Mouse (Mus musculus) layer of hippocampus, postnatal 14 days (tissue): ENCODE results near the gene Pla2g16. TPM values are rescaled to one million over a fixed set of nuclear protein-coding genes. Genes with fewer than 3 reads are reported as not detected.
A peak's percentile ranks its signal among the peaks of the same experiment; 100 is the strongest.

Experiments
- DNase-seq, 2 experiments: peaks; one replicate each; pipeline ENCODE4 v3.0.0; 2021 to 2022; ENCODE audit warnings: low spot score in 2 of 2, mixed read lengths in 1 of 2
- total RNA-seq, 2 experiments: library from RNA; stranded (reverse); gene quantifications; 2 replicates each; pipeline ENCODE4 v1.2.3; 2021

The Pla2g16 gene
- total RNA-seq, 2 experiments from 2014 or later = 13.0 to 14.9 TPM

GRCm38 (mm10) chr19:7563676-7564075 is 6.4 kb downstream of the Pla2g16 start:
- DNase-seq = no peak

- DNase-seq = no peak
These were observed 7.2 kb downstream of the Pla2g16 start for GRCm38 (mm10) chr19:7564457-7564856.

- DNase-seq = peak; percentile 57 to 68
These were observed 9.6 kb downstream of the Pla2g16 start for GRCm38 (mm10) chr19:7566826-7567225.

- no peak for DNase-seq
These were observed 11.1 kb downstream of the Pla2g16 start for GRCm38 (mm10) chr19:7568364-7568763.

- DNase-seq = no peak
These were observed 12.4 kb downstream of the Pla2g16 start for GRCm38 (mm10) chr19:7569650-7570049.

GRCm38 (mm10) chr19:7576180-7576579 is 18.9 kb downstream of the Pla2g16 start:
- no peak for DNase-seq

GRCm38 (mm10) chr19:7577710-7578109 is 20.5 kb downstream of the Pla2g16 start:
- no peak for DNase-seq

GRCm38 (mm10) chr19:7581042-7581441 is 23.8 kb downstream of the Pla2g16 start:
- no peak for DNase-seq

- DNase-seq = no peak
These were observed 25.8 kb downstream of the Pla2g16 start for GRCm38 (mm10) chr19:7583101-7583500.

- no peak for DNase-seq
These were observed 26.3 kb downstream of the Pla2g16 start for GRCm38 (mm10) chr19:7583599-7583998.

GRCm38 (mm10) chr19:7585279-7585678 is 28.0 kb downstream of the Pla2g16 start:
- peak in 1 of 2 experiments; percentile 27 for DNase-seq

GRCm38 (mm10) chr19:7585764-7586163 is 28.5 kb downstream of the Pla2g16 start:
- no peak for DNase-seq

GRCm38 (mm10) chr19:7590795-7591194 is 33.5 kb downstream of the Pla2g16 start:
- DNase-seq = peak in 1 of 2 experiments; percentile 44

GRCm38 (mm10) chr19:7592018-7592417 is 34.8 kb downstream of the Pla2g16 start:
- DNase-seq = no peak

- peak in 1 of 2 experiments; percentile 72 for DNase-seq
These were observed 38.3 kb downstream of the Pla2g16 start for GRCm38 (mm10) chr19:7595534-7595933.

- no peak for DNase-seq
These were observed 41.2 kb downstream of the Pla2g16 start for GRCm38 (mm10) chr19:7598481-7598880.

GRCm38 (mm10) chr19:7601551-7601950 is 44.3 kb downstream of the Pla2g16 start:
- DNase-seq = no peak

- no peak for DNase-seq
These were observed 46.8 kb downstream of the Pla2g16 start for GRCm38 (mm10) chr19:7604107-7604506.

GRCm38 (mm10) chr19:7605013-7605412 is 47.8 kb downstream of the Pla2g16 start:
- DNase-seq = no peak

- peak; percentile 62 to 82 for DNase-seq
These were observed 48.9 kb downstream of the Pla2g16 start for GRCm38 (mm10) chr19:7605930-7606783.

GRCm38 (mm10) chr19:7606801-7607689 is 49.8 kb downstream of the Pla2g16 start, which contains the start of gene Lgals12:
Gene Lgals12, minus strand, starts transcription at chr19:7607193.
- DNase-seq = peak in 1 of 2 experiments; percentile 49
